Mouse (Mus musculus) ovary, postnatal 10 days (tissue): ENCODE results near the gene Rabl6.

ENCODE experiments used
- DNase-seq: peaks from one replicate; pipeline ENCODE4 v3.0.0; 2022; ENCODE audit warnings: low spot score

Rabl6 gene

GRCm38 (mm10) chr2:25607761-25608622 is at the start of gene Rabl6:
TSS of gene Rabl6 (minus strand) at chr2:25608521.
- peak; percentile 76 for DNase-seq

DNA sequence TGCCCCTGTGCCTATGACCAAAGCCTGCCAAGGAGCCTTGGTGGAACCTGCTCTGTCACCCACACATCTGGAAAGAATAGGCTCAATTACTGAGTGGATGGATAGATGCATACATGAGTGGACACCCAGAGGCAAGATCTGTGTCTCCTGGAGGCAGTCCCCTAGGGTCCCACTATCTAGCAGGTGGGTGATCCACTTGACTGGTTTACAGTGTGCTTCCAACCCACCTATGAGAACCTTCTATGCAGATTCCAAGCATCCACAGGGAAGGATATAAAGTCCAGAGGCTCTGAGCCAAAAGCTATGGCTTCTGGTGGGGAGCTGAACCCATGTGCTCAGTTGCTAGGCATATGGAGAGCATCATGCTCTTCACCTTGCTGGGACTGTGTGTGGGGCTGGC is 49.3 kb upstream of the Rabl6 start, which contains the start of gene Lcn5:
Lcn5 (plus strand) TSS at position 301 of the 400 bp plus-strand sequence.
- DNase-seq, result no peak

DNA sequence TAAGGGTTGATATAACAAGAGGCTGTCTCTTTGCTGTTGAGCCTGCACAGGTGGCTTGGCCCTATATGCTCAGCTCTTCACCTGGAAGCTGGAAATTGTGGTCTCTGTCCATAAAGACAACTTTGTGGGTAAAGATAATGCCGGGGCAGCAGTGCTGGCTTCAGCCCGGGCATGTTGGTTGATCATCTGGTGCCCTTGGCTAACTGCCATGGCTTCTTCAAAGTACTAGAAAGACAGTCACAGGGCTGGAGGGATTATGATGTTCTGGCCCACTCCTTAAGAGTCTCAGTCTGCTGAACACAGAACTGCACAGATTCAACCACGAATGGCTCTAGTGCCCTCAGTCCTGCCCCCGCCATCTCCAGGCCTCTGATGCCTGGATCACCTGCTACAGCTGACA is 48.9 kb upstream of the Rabl6 start:
- DNase-seq, result no peak

DNA sequence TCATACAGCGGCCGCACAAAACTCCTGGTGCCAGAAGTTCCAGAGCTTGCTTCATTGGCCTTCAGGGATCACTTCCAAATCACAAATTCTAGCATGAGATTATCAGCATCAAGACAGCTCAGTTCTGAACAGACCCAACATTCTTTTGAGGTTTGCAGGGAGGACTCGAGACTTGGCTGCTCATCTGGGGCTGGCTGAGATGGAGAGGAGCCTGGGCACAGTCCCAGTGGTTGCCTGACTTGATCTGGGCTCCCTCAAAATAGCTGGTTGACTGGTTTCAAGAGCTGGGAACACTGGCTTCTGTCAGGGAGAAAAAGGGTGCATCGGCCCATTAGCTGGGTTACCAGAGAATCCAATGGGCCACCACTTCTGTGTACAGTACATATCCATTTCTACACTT is 48.4 kb upstream of the Rabl6 start:
- no peak for DNase-seq

DNA sequence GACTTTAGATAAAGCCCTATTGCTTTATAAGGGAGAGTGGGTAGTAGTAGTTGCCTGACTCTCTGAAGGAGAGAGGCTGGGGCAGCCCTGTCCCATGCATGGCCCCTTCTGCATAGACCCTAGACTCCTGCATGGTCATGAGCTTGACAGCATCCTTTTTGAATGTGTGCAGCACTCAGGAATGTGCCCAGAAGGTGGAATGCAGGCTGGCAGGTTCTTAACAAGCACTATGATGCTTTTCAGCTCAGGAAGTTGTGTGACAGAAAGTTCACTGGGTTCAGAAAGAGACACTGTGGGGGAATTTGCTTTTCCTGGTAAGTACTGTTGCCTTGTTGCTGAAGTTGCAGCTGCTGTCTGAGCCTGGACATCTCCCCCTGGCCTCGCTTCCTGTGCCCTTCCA is 46.2 kb upstream of the Rabl6 start:
- no peak for DNase-seq

DNA sequence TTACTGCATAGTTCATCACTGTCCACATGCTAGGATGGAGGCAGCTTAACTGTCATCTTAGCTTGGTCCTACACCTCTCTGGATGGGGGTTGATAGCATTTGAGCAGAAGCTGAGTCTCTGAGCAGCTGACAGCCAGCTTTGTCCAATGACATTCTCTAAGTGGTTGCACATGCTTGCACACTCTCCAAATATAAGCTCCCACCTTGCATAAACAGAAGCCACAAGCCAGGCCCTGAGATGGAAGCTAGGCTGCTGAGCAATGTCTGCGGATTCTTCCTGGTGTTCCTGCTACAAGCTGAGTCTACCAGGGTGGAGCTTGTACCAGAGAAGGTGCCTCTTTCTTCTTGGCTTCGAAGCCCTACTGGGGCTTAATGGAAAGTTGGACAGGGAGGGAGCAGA is 44.6 kb upstream of the Rabl6 start, which contains the start of gene Lcn8:
Lcn8 (plus strand) TSS at position 219 of the 400 bp plus-strand sequence.
- no peak for DNase-seq

GRCm38 (mm10) chr2:25639890-25640289 is 31.6 kb upstream of the Rabl6 start:
- no peak for DNase-seq

- DNase-seq, result no peak
These were observed 25.7 kb upstream of the Rabl6 start for GRCm38 (mm10) chr2:25634046-25634445.

DNA sequence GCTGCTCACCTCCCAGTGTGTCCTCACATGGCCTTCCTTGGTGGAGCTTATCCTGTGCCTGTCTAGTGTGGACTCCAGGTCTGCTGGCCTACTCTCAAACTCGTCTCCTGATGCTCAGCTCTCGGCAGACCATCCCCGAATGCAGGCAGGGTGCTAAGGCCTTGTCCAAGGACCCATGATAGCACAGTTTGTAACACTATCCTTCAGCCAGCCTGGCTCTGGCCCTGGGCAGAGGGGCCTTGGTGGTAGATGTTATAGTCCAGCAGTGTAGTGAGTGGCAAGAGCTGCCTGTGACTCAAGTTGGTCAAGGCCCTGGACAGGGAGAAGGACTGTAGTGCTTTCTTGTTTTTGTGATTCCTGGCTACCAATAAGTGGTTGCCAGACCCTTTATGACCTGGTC is 25.3 kb upstream of the Rabl6 start:
- no peak for DNase-seq

DNA sequence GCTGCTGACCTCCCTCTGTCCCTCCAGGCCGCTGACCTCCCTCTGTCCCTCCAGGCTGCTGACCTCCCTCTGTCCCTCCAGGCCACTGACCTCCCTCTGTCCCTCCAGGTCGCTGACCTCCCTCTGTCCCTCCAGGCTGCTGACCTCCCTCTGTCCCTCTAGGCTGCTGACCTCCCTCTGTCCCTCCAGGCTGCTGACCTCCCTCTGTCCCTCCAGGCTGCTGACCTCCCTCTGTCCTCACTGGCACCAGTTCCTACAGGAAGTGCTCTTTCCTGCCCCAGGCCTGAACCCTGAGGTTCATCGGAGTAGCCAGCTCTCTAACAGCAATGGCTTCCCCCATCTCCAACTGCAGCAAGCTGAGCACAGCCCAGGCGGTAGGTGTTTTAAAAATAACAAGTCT is 20.4 kb upstream of the Rabl6 start:
- DNase-seq, result no peak

- DNase-seq, result no peak
These were observed 19.5 kb upstream of the Rabl6 start, which contains the start of gene Fcna for GRCm38 (mm10) chr2:25627811-25628210. TSS of gene Fcna (minus strand) at chr2:25628030.

- DNase-seq, result no peak
These were observed 17.7 kb upstream of the Rabl6 start for GRCm38 (mm10) chr2:25625986-25626385.

DNA sequence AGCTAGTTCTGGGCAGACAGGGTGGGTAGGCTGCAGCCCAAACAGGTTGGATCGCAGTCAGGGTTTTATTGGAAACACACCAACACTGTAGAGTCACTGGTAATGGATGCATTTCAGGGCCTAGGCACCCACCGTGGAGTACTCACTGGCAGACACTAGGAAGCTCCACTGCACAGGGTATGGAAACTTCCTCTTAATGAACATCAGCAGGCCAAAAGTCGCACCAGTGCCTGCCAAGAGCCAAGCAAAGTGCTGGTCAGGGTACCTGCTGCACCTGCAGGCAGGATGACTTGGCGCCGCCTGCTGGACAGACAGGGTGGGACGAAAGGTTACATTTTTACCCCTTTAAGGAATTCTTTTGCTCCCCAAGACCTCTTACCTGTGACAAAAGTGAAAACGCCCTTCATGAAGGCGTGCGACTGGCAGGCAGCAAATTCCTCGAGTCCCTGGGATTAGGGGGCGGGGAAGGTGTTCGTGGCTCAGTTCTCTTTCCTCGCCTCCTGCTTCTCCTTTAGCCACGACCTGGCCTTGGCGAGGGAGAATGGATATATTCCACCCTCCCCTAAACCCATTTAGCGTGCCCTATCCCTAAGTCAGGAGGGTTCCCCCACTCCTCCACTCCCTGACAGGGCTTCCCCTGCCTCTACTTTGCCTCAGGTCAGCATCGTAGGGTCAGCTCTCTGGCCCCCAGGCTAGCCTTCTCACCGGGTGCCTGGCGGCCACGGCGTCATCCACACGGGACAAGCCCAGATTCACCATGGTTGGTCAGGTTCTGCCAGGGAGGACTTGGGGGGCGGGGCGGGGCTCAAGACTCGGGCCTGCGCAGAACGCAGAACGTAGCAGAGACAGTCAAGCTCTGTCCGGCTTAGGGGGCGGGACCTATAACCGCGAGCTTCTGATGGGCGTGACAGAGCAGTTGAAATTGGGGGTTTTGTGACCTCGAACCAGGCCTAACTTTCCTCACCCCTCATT is 13.2 kb upstream of the Rabl6 start, which contains the start of gene Tmem141:
Tmem141 (minus strand) TSS at position 777 of the 972 bp plus-strand sequence.
- DNase-seq, result peak; percentile 60

GRCm38 (mm10) chr2:25620852-25621228 is 12.5 kb upstream of the Rabl6 start:
- DNase-seq, result no peak

- no peak for DNase-seq
These were observed 12.1 kb upstream of the Rabl6 start for GRCm38 (mm10) chr2:25620386-25620785.

DNA sequence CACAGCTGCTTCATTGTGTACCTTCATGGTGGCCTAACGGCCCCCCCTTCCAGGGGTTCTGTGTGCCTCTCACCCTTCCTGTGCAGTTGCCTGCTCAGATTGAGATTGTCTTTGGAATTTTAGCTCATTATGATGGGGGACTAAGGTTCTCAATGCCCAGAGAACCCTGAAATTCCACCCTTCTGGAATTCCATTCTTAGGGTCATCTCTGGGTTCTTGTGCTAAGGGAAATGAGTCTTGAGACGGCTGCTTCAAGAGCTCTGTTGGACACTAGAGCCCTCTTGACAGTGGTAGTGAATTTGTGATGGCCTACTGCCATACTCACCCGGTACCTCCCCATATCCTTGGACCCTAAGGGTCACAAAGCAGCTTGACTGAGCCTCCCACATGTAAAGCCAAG is 9.3 kb upstream of the Rabl6 start, which contains the start of gene Ccdc183:
Ccdc183 (minus strand) TSS at position 101 of the 400 bp plus-strand sequence.
- DNase-seq, result no peak

GRCm38 (mm10) chr2:25616398-25616797 is 8.1 kb upstream of the Rabl6 start:
- DNase-seq, result no peak

DNA sequence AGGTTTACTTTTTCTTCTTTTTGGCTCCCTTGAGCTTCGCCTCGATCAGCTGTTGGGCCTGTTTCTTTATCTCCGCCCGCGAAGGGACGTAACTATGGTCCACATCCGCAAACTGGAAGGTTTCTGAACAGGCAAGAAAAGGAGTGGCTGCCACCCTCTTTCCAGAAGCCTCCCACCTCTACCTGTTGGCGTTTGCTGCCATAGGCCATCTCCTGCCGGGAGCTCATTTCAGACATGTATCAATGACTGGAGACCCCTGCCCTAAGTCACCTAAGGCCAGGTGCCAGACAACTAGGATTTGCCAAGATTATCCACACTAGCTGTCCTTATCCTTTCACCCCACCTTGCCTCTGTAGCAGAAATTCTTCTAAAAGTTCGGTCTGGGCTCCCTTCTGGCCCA is 350 bp upstream of the Rabl6 start:
- DNase-seq, result no peak

- DNase-seq, result no peak
These were observed 5.8 kb downstream of the Rabl6 start for GRCm38 (mm10) chr2:25602526-25602925.

DNA sequence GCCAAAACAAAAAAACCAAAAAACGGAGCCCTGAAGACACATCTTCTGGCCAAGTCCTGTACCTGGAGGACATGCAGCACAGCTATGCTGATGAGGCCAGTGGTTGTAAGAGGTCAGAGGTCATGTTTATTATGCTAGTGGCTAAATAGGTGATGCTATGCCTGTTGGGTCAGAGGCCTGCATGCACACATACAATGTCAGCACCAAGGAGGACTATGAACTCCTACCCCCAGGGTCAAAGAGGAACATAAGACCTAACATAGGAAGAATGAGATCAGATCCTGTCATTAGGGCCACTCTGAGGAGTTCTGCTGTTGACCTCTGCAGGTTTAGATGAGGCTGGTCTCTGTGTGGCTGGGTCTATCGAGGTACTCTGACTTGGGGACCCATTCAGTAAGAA is 8.3 kb downstream of the Rabl6 start:
- DNase-seq, result no peak

- DNase-seq, result no peak
These were observed 9.6 kb downstream of the Rabl6 start for GRCm38 (mm10) chr2:25598749-25599148.

- DNase-seq, result no peak
These were observed 11.4 kb downstream of the Rabl6 start for GRCm38 (mm10) chr2:25596765-25597510.
